Mouse (Mus musculus) CH12.LX (cell line): ENCODE measurements around the gene Kntc1.

Source experiments
- CTCF ChIP-seq, 2 experiments: IDR thresholded peaks in 1 of 2; conservative IDR thresholded peaks in 1 of 2; 2 replicates each; pipeline ENCODE4 v1.5.1; 2011 to 2012; ENCODE audit warnings: low read depth in 2 of 2, low read length in 2 of 2, improper control_type of control experiment in 1 of 2, inconsistent platforms in 1 of 2, mild to moderate bottlenecking in 1 of 2, moderate library complexity in 1 of 2
- E2F4 ChIP-seq: IDR thresholded peaks from 2 replicates; pipeline ENCODE4 v1.6.1; 2011; ENCODE audit warnings: low read depth, low read length, improper control_type of control experiment; ENCODE audit not compliant: insufficient replicate concordance
- JUN ChIP-seq: IDR thresholded peaks from 2 replicates; pipeline ENCODE4 v1.6.1; 2011; ENCODE audit warnings: low read depth, mild to moderate bottlenecking, low read length, improper control_type of control experiment, moderate library complexity; ENCODE audit not compliant: insufficient read depth
- POLR2AphosphoS2 ChIP-seq: IDR thresholded peaks from 2 replicates; pipeline ENCODE4 v1.6.1; 2011; ENCODE audit warnings: low read depth, low read length, improper control_type of control experiment
- SIN3A ChIP-seq: IDR thresholded peaks from 2 replicates; pipeline ENCODE4 v1.6.1; 2012; ENCODE audit warnings: low read length, improper control_type of control experiment, inconsistent platforms
- TCF12 ChIP-seq: IDR thresholded peaks from 2 replicates; pipeline ENCODE4 v1.6.1; 2014; ENCODE audit warnings: low read depth, mild to moderate bottlenecking, inconsistent platforms, low read length, improper control_type of control experiment
- ZKSCAN1 ChIP-seq: IDR thresholded peaks from 2 replicates; pipeline ENCODE4 v1.6.1; 2012; ENCODE audit warnings: low read depth, inconsistent platforms, low read length, improper control_type of control experiment, borderline replicate concordance

DNA sequence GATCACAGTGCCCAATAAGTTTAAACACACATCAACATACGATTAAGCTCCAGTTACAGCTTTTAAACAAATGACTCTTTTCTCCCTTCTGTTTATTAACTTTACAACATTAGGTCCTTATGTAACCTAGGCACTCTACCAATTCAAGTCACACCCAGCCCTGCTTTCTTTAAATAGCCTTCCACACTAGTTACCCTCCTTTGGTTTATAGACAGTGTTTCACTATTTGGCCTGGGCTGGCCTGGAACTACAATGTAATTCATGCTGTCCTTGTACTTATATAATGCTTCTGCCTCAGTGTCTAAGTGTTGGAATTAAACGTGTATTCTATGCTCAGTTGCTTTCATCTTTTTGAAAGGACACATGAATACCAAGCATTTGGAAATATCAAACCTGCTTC, 5.2 kb upstream of the Kntc1 start:
- no peak for TF ChIP-seq CTCF (conservative IDR thresholded peaks at IDR 0.05 in 1 of 2, IDR thresholded peaks at IDR 0.05 in 1 of 2; ENCODE audit: low read depth in 2 of 2, low read length in 2 of 2)
- no peak for TF ChIP-seq E2F4
- no peak for TF ChIP-seq ZKSCAN1
- TF ChIP-seq TCF12, result no peak
- TF ChIP-seq SIN3A, result no peak
- TF ChIP-seq POLR2AphosphoS2, result no peak
- TF ChIP-seq JUN, result no peak
